Mouse (Mus musculus): ENCODE measurements at regions not wholly inside any gene's neighbourhood (a gene's known extent, or its start where the extent isn't known, plus 50 kb on each side); places are given as distances from the start of the nearest gene placed in this dataset.

GRCm38 (mm10) chr5:96936239-96936638, 61.2 kb upstream of the Bmp2k start (continued):
- TF ChIP-seq MYC (IDR thresholded peaks at IDR 0.05; ENCODE audit: low read depth, low read length): no peak
- no peak for TF ChIP-seq MEF2A (IDR thresholded peaks at IDR 0.05; ENCODE audit: extremely low read depth, insufficient replicate concordance, low read depth, low read length, poor library complexity, severe bottlenecking)
- TF ChIP-seq NRF1 (IDR thresholded peaks at IDR 0.05; ENCODE audit: insufficient read depth, low read depth, low read length, poor library complexity, severe bottlenecking): no peak
- TF ChIP-seq NELFE (IDR thresholded peaks at IDR 0.05; ENCODE audit: low read depth, low read length): no peak
- no peak for TF ChIP-seq E2F4 (IDR thresholded peaks at IDR 0.05; ENCODE audit: borderline replicate concordance, low read depth, low read length)
- TF ChIP-seq HCFC1 (IDR thresholded peaks at IDR 0.05; ENCODE audit: low read depth, low read length): no peak

DNA sequence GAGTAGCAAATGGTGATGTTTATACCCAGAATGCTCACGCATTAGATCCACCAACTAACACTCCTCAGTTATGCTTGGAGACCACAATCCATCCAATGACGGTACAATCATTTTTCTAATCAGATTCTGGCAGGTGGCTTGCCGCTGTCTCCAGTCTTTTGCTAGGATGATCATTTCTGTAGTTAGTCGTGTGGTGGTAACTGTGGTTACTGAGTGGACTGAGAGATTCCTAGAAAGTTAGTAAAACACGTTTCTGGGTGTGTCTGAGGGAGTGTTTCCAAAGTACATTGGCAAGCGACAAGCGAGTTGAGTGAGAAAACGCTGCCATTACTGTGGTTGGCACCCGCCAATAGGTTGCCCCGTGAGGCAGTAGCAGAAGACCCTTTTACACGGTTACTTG, 58.8 kb upstream of the Bmp2k start:
- H3K36me3 ChIP-seq (ENCODE audit: control insufficient read depth in 1 of 2, insufficient read depth in 2 of 2, low read length in 2 of 2): peaks cover 0 to 49% of the 10 kb centered on the region in 2 experiments; a peak in 2 of 4 replicates
- H3K9me3 ChIP-seq (replicated peaks; ENCODE audit: insufficient read depth, low read length): no peaks in the 10 kb centered on the region
- H3K79me2 ChIP-seq (ENCODE audit: control insufficient read depth, insufficient read depth, low read length, poor library complexity): no peaks in the 10 kb centered on the region
- H3K27me3 ChIP-seq (ENCODE audit: control insufficient read depth in 1 of 2, insufficient read depth in 2 of 2, low read length in 2 of 2): no peaks in the 10 kb centered on the region
- no peak overlapping the region for H3K9ac ChIP-seq (ENCODE audit: control insufficient read depth, low read depth, low read length, poor library complexity, severe bottlenecking)
- peak overlapping the region; percentile 27 for H3K27ac ChIP-seq (ENCODE audit: control insufficient read depth, low read depth, low read length)
- H3K4me1 ChIP-seq (ENCODE audit: control insufficient read depth in 1 of 2, insufficient read depth in 2 of 2, low read length in 2 of 2): peaks cover 22 to 37% of the 10 kb centered on the region in 2 experiments
- TF ChIP-seq TAL1 (IDR thresholded peaks at IDR 0.05; ENCODE audit: low read length) (no peak), POLR2AphosphoS5 (IDR thresholded peaks at IDR 0.05; ENCODE audit: borderline replicate concordance, low read depth, low read length) (no peak), BHLHE40 (IDR thresholded peaks at IDR 0.05; ENCODE audit: borderline replicate concordance, low read depth, low read length) (0 out of 2 replicates have a peak, but pooled peaks have one; percentile 21)
- peak; percentile 35 for DNase-seq (ENCODE audit: low read depth, low spot score)
- no peak overlapping the region for H3K4me3 ChIP-seq (ENCODE audit: control insufficient read depth in 1 of 2, insufficient read depth in 1 of 2, low read depth in 2 of 2, low read length in 2 of 2)

DNA sequence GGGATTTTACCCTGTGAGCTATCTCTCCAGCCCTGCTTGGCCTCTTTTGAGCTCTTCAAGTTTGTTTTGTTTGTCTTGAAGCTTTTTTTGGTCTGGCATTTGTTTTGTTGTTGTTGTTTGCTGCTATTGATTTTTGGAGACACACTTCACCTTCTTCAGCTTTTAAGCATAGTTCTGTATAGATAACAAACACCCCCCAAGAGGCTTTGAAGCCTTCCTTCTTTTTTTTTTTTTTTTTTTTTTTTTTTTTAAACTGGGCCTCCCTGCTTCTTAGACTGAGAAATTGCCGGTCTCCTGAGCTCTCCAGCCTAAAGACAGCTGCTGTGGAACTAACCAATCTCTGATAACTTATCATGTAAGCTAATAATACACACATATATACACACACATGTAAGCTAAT, 58.2 kb upstream of the Bmp2k start:
- H3K9me3 ChIP-seq (replicated peaks; ENCODE audit: insufficient read depth, low read length): no peaks in the 10 kb centered on the region
- no peaks in the 10 kb centered on the region for H3K27me3 ChIP-seq (ENCODE audit: control insufficient read depth in 1 of 2, insufficient read depth in 2 of 2, low read length in 2 of 2)
- H3K36me3 ChIP-seq (ENCODE audit: control insufficient read depth in 1 of 2, insufficient read depth in 2 of 2, low read length in 2 of 2): peaks cover 0 to 52% of the 10 kb centered on the region in 2 experiments; a peak in 2 of 4 replicates
- peak; percentile 18 for DNase-seq (ENCODE audit: low read depth, low spot score)
- H3K4me3 ChIP-seq (ENCODE audit: control insufficient read depth in 1 of 2, insufficient read depth in 1 of 2, low read depth in 2 of 2, low read length in 2 of 2): no peak overlapping the region
- peak overlapping the region; percentile 27 for H3K27ac ChIP-seq (ENCODE audit: control insufficient read depth, low read depth, low read length)
- H3K79me2 ChIP-seq (ENCODE audit: control insufficient read depth, insufficient read depth, low read length, poor library complexity): no peaks in the 10 kb centered on the region
- TF ChIP-seq JUND (IDR thresholded peaks at IDR 0.05; ENCODE audit: low read depth, low read length): no peak
- peak; percentile 26; the same call in 1 of the 2 replicates for TF ChIP-seq GATA1 (IDR thresholded peaks at IDR 0.05; ENCODE audit: low read depth, low read length)
- TF ChIP-seq ZNF384 (IDR thresholded peaks at IDR 0.05; ENCODE audit: low read depth, low read length): peak; percentile 96
- no peak for TF ChIP-seq SMC3 (IDR thresholded peaks at IDR 0.05; ENCODE audit: low read depth, low read length)
- peaks cover 24 to 38% of the 10 kb centered on the region in 2 experiments for H3K4me1 ChIP-seq (ENCODE audit: control insufficient read depth in 1 of 2, insufficient read depth in 2 of 2, low read length in 2 of 2)
- no peak overlapping the region for H3K9ac ChIP-seq (ENCODE audit: control insufficient read depth, low read depth, low read length, poor library complexity, severe bottlenecking)
